ENCODE assay signal across 7 mouse cellular contexts in genomic region chrX:75475182-75475644, GRCm38 (mm10). TPM values are rescaled to one million over a fixed set of nuclear protein-coding genes. Genes with fewer than 3 reads are reported as not detected.
DNase-seq lines count a peak whose midpoint lies in the region; ATAC-seq and TF ChIP-seq lines count a peak whose summit lies in the region.
"Not testable (repeated sequence)": the region's sequence is repeated elsewhere in the genome, so short reads cannot be mapped to it uniquely, and the experiment has no call there.

No protein-coding gene starts in this region.

- not testable (repeated sequence) for H3K36me3 ChIP-seq in embryonic facial prominence, embryonic 14.5 days (ENCODE audit: control insufficient read depth, insufficient read depth, low read length); kidney, adult 2 months (ENCODE audit: control insufficient read depth, insufficient read depth, low read length); limb, embryonic 11.5 days (ENCODE audit: control insufficient read depth, insufficient read depth, low read length); midbrain, embryonic 12.5 days

- WGBS in embryonic facial prominence, embryonic 14.5 days, result 21% methylated on average over 37 of the region's 37 CpGs
- WGBS in kidney, adult 2 months, result 1% methylated on average over 37 of the region's 37 CpGs
- 17% methylated on average over 37 of the region's 37 CpGs for WGBS in limb, embryonic 11.5 days
- WGBS in midbrain, embryonic 12.5 days, result 19% methylated on average over 37 of the region's 37 CpGs

- H3K27ac ChIP-seq in bone marrow macrophage, adult 2 months (ENCODE audit: insufficient read depth, low read depth, low read length); embryonic facial prominence, embryonic 14.5 days (replicated peaks; ENCODE audit: low read depth, low read length); kidney, adult 2 months (ENCODE audit: insufficient read depth, low read depth, low read length); limb, embryonic 11.5 days (replicated peaks; ENCODE audit: low read depth, low read length): not testable (repeated sequence)
- H3K27ac ChIP-seq in midbrain, embryonic 12.5 days (replicated peaks), result 0 out of 2 replicates have a peak overlapping the region, but pooled peaks have one; percentile 42

- H3K9ac ChIP-seq in embryonic facial prominence, embryonic 14.5 days (ENCODE audit: low read depth, low read length), result peak overlapping the region; percentile 58
- H3K9ac ChIP-seq in limb, embryonic 11.5 days (ENCODE audit: low read length), result not testable (repeated sequence)
- H3K9ac ChIP-seq in midbrain, embryonic 12.5 days (replicated peaks), result 0 out of 2 replicates have a peak overlapping the region, but pooled peaks have one; percentile 39

- TF ChIP-seq POLR2A in bone marrow macrophage, adult 2 months (IDR thresholded peaks at IDR 0.05; ENCODE audit: borderline replicate concordance, low read depth, low read length); kidney, adult 2 months (IDR thresholded peaks at IDR 0.05; ENCODE audit: low read depth, low read length): not testable (repeated sequence)

- peak overlapping the region; percentile 50 for H3K4me2 ChIP-seq in embryonic facial prominence, embryonic 14.5 days (ENCODE audit: low read depth, low read length)
- peak overlapping the region; percentile 34 for H3K4me2 ChIP-seq in limb, embryonic 11.5 days (ENCODE audit: low read depth, severe bottlenecking)
- H3K4me2 ChIP-seq in midbrain, embryonic 12.5 days (replicated peaks), result peak overlapping the region; percentile 40

- peak; percentile 90 for ATAC-seq in embryonic facial prominence, embryonic 14.5 days (ENCODE audit: low read depth)
- peak; percentile 91 for ATAC-seq in limb, embryonic 11.5 days (ENCODE audit: insufficient number of reproducible peaks, low FRiP score, low TSS enrichment, low read depth)
- peak; percentile 97 for ATAC-seq in midbrain, embryonic 12.5 days (ENCODE audit: low FRiP score, low read depth)

- DNase-seq in embryonic facial prominence, embryonic 14.5 days (ENCODE audit: low spot score), result peak; percentile 59
- peak; percentile 11 for DNase-seq in heart, adult 8-10 months (ENCODE audit: low spot score)
- peak; percentile 51 for DNase-seq in kidney, adult 2 months
- peak; percentile 71 for DNase-seq in limb, embryonic 11.5 days (ENCODE audit: low spot score)
- DNase-seq in spleen, adult 18-20 months, result peak; percentile 15 to 26

- not testable (repeated sequence) for H3K27me3 ChIP-seq in embryonic facial prominence, embryonic 14.5 days (replicated peaks; ENCODE audit: control insufficient read depth, insufficient read depth, low read length); kidney, adult 2 months (replicated peaks; ENCODE audit: control insufficient read depth, insufficient read depth, low read length); limb, embryonic 11.5 days (ENCODE audit: control insufficient read depth, insufficient read depth, low read length); midbrain, embryonic 12.5 days

- H3K4me1 ChIP-seq in bone marrow macrophage, adult 2 months (ENCODE audit: control insufficient read depth, insufficient read depth, low read length); embryonic facial prominence, embryonic 14.5 days (ENCODE audit: control insufficient read depth, insufficient read depth, low read length); kidney, adult 2 months (ENCODE audit: control insufficient read depth, insufficient read depth, low read length); limb, embryonic 11.5 days (ENCODE audit: control insufficient read depth, insufficient read depth, low read length); midbrain, embryonic 12.5 days: not testable (repeated sequence)

- peak overlapping the region; percentile 64 for H3K4me3 ChIP-seq in bone marrow macrophage, adult 2 months (ENCODE audit: insufficient read depth, low read length)
- peak overlapping the region; percentile 38 for H3K4me3 ChIP-seq in embryonic facial prominence, embryonic 14.5 days (ENCODE audit: low read depth, low read length)
- peak overlapping the region; percentile 53 for H3K4me3 ChIP-seq in kidney, adult 2 months (ENCODE audit: insufficient read depth, low read depth, low read length)
- peak overlapping the region; percentile 8; the same call in 1 of the 2 replicates for H3K4me3 ChIP-seq in limb, embryonic 11.5 days (ENCODE audit: low read depth, low read length)
- peak overlapping the region; percentile 38 for H3K4me3 ChIP-seq in midbrain, embryonic 12.5 days

- H3K9me3 ChIP-seq in embryonic facial prominence, embryonic 14.5 days (ENCODE audit: control insufficient read depth, low read length); limb, embryonic 11.5 days (ENCODE audit: control insufficient read depth, low read length); midbrain, embryonic 12.5 days: not testable (repeated sequence)

- not testable (repeated sequence) for TF ChIP-seq CTCF in bone marrow macrophage, adult 2 months (IDR thresholded peaks at IDR 0.05; ENCODE audit: low read depth, low read length); kidney, adult 2 months (conservative IDR thresholded peaks at IDR 0.05; ENCODE audit: insufficient read depth, insufficient read length, low read depth, low read length)

RNA-seq across cellular contexts. Expression of gene Vbp1, which starts 38.9 kb away (rescaled TPM):
- 45.8 and 50.7 TPM in 2 replicates for polyA plus RNA-seq in bone marrow macrophage, adult 2 months (2012; ENCODE audit: insufficient read depth, insufficient read length, missing spikeins)
- 145 and 147 TPM in 2 replicates for polyA plus RNA-seq in embryonic facial prominence, embryonic 14.5 days (2014; fragmentation: Nextera tagmentation; extraction: Ambion mirVana)
- total RNA-seq in heart, adult 8-10 months (2022), result 10 to 100 TPM; 35.1 to 42.3 (median 37.5) TPM
- 2.8 and 6.3 TPM in 2 replicates for polyA plus RNA-seq in kidney, adult 2 months (2012; rRNA removed)
- polyA plus RNA-seq in limb, embryonic 11.5 days (2014; fragmentation: Nextera tagmentation; extraction: Ambion mirVana), result 163 and 169 TPM in 2 replicates
- 249 and 258 TPM in 2 replicates for polyA plus RNA-seq in midbrain, embryonic 12.5 days (2016; fragmentation: Nextera tagmentation; extraction: Ambion mirVana)

RNA-seq across cellular contexts. Expression of gene Brcc3, which starts 58.8 kb away (rescaled TPM):
- 24.0 and 25.0 TPM in 2 replicates for polyA plus RNA-seq in bone marrow macrophage, adult 2 months (2012; ENCODE audit: insufficient read depth, insufficient read length, missing spikeins)
- 46.6 and 49.2 TPM in 2 replicates for polyA plus RNA-seq in embryonic facial prominence, embryonic 14.5 days (2014; fragmentation: Nextera tagmentation; extraction: Ambion mirVana)
- 10 to 100 TPM; 23.7 to 31.5 (median 27.1) TPM for total RNA-seq in heart, adult 8-10 months (2022)
- polyA plus RNA-seq in kidney, adult 2 months (2012; rRNA removed), result 9.7 and 14.3 TPM in 2 replicates
- polyA plus RNA-seq in limb, embryonic 11.5 days (2014; fragmentation: Nextera tagmentation; extraction: Ambion mirVana), result 72.7 and 74.8 TPM in 2 replicates
- 56.5 and 56.8 TPM in 2 replicates for polyA plus RNA-seq in midbrain, embryonic 12.5 days (2016; fragmentation: Nextera tagmentation; extraction: Ambion mirVana)

RNA-seq across cellular contexts. Expression of gene Mtcp1, which starts 58.8 kb away (rescaled TPM):
- polyA plus RNA-seq in bone marrow macrophage, adult 2 months (2012; ENCODE audit: insufficient read depth, insufficient read length, missing spikeins), result 13.1 and 13.2 TPM in 2 replicates
- polyA plus RNA-seq in embryonic facial prominence, embryonic 14.5 days (2014; fragmentation: Nextera tagmentation; extraction: Ambion mirVana), result 5.7 and 8.0 TPM in 2 replicates
- 1 to 10 TPM; 2.2 to 3.9 (median 3.3) TPM for total RNA-seq in heart, adult 8-10 months (2022)
- polyA plus RNA-seq in kidney, adult 2 months (2012; rRNA removed), result 4.3 and 5.2 TPM in 2 replicates
- 10.2 and 12.3 TPM in 2 replicates for polyA plus RNA-seq in limb, embryonic 11.5 days (2014; fragmentation: Nextera tagmentation; extraction: Ambion mirVana)
- 11.6 and 13.5 TPM in 2 replicates for polyA plus RNA-seq in midbrain, embryonic 12.5 days (2016; fragmentation: Nextera tagmentation; extraction: Ambion mirVana)

RNA-seq across cellular contexts. Expression of gene Cmc4, which starts 58.8 kb away (rescaled TPM):
- 17.7 and 17.9 TPM in 2 replicates for polyA plus RNA-seq in bone marrow macrophage, adult 2 months (2012; ENCODE audit: insufficient read depth, insufficient read length, missing spikeins)
- 20.5 and 20.7 TPM in 2 replicates for polyA plus RNA-seq in embryonic facial prominence, embryonic 14.5 days (2014; fragmentation: Nextera tagmentation; extraction: Ambion mirVana)
- 1 to 10 TPM; 7.6 to 9.7 (median 8.6) TPM for total RNA-seq in heart, adult 8-10 months (2022)
- polyA plus RNA-seq in kidney, adult 2 months (2012; rRNA removed), result 3.7 and 5.8 TPM in 2 replicates
- polyA plus RNA-seq in limb, embryonic 11.5 days (2014; fragmentation: Nextera tagmentation; extraction: Ambion mirVana), result 16.3 and 17.0 TPM in 2 replicates
- 24.7 and 25.0 TPM in 2 replicates for polyA plus RNA-seq in midbrain, embryonic 12.5 days (2016; fragmentation: Nextera tagmentation; extraction: Ambion mirVana)

Comparison
In these comparisons a context has a peak if more than half of its experiments do, and no peak if none do; other contexts are left out.
1. H3K4me3 ChIP-seq: peak in every context shown above with its lines; median percentile 64 in bone marrow macrophage, adult 2 months; 53 in kidney, adult 2 months; 38 in embryonic facial prominence, embryonic 14.5 days; 38 in midbrain, embryonic 12.5 days; 8 in limb, embryonic 11.5 days.
2. DNase-seq: peak in every context shown above with its lines; median percentile 71 in limb, embryonic 11.5 days; 59 in embryonic facial prominence, embryonic 14.5 days; 51 in kidney, adult 2 months; 20 in spleen, adult 18-20 months; 11 in heart, adult 8-10 months.